Mouse (Mus musculus) brain, adult 2 months (tissue): ENCODE measurements around the gene Antxr1.

ENCODE experiments used
- DNase-seq: peaks from one replicate; pipeline ENCODE4 v3.0.0; 2011; ENCODE audit warnings: low read depth, low spot score

Gene Antxr1

DNA sequence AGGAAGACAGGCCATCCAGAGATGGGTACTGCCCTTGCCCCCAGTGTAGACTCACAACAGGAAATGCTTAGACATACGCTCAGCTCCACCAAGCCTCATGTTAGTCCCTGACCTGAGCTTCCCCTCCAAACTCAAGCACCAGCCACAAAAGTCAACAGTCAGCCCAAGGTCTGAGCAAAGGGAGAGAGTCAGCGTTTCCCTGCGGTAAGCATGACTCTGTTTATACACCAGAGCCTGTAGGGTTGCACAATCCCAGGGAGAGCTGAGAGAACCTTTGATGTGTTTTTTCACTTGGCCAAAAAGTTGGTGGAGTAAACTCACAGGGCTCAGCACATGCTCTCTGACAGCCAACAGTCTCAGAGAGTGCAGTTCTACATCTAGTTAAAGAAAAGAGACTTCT, 145.9 kb downstream of the Antxr1 start:
- no peak for DNase-seq

DNA sequence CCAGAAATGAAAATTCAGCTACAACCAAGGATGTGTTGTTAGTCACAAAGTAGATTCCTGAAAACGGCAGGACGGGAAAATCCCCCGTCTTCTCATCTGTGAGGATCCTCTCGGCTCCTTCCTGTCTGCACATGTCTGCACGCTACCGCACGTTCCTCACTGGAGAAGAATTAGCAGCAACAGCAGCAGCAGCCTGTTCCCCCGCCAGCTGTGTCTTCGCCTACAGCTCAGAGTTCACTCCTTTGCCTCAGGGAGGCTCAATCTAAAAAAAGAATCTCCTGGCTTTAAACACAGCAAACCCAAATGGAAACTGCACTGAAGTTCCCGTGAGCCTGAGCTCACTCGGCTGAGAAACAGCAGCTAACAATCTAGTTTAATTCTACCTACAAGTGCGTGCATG, 148.6 kb downstream of the Antxr1 start:
- peak; percentile 93 for DNase-seq

DNA sequence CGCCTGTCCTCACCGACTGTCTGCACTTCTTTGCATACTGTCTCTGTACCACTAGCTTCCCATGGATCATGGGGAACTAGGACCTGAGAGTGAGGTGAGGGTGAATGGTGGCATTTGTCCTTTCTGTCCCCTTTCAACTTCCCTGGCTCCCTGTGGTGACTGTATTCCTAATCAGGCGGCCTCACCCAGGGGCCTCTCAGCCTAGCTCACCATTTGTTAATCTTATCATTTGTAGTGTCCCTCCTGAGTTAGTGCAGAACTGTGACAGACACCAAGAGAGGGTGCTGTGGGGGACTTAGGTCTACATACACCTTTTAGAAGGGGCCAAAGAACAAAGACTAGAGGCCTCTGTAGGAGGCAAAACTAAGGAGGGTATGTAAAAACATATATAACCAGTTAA, 151.2 kb downstream of the Antxr1 start:
- no peak for DNase-seq

DNA sequence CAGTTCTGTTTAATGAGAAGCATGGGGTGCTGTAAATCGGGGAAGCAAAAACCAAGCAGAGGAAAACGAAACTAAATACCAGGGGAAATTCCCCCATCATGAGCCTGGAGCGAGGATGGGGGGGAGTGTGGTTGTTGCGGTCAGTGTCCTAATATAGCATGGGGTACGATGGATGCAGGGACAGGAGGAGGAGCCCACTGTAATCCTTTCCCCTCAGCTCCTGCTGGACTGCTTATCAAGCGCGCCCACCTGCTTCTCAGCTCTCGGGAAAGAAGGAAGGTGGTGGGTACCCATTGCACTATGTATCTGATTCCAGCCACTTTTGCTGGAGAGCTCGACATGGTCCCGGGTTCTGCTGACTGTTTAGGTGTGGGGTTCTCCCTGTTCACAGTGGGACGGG, 151.6 kb downstream of the Antxr1 start:
- no peak for DNase-seq

DNA sequence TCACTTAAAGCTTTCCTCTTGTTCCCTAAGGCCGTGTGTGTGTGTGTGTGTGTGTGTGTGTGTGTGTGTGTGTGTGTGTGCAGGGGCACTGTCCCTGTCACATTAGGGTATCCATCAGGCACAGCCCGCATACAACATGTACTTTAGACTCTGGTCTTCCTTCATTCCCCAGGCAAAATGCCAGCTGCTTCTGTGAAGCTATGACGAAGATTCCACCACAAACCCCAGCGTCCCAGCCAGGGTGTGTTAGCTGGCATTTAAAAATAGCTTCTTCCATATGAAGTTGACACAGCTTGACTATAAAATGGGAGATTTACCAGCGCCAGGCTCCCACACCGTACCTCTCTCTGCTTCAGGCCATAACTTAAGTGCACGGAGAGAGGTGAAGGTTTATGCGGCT, 152.5 kb downstream of the Antxr1 start:
- DNase-seq: peak; percentile 94

DNA sequence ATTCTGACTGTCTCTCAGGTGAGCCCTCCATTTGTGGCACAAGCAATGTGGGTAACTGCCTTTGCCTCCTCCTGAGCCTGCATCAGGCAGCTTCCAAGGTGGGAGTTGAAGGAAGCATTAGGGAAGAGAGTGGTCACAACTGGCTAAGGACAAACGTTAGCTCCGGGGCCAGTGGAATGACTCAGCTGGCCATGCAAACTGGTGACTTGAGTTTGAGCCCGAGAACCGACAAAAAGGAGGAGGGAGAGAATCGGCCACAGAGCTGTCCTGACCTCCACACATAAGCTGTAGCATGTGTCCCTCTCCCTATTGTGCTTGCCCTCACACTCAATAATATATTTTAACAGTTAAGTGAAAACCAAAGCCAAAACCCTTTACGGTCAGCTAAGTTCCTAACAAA, 152.9 kb downstream of the Antxr1 start:
- no peak for DNase-seq

DNA sequence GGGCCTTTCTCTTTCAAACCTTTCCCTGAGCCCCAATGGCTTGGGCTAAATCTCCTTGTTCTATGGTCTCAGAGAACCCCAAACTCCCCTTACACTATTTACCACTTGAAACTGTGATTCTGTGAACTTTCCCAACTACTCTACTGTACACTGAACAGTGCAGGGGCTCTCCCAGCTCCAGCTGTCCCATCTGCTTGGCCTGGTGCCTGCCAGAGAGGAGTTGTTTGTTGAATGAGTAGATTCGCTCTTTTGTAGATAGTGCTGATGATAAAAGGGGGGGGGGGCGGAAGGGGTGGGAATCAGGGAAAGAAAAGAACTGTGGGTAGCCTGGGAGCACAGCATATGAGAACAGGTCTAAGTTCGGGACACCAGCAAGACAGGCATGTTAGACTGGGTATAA, 164.2 kb downstream of the Antxr1 start:
- no peak for DNase-seq

DNA sequence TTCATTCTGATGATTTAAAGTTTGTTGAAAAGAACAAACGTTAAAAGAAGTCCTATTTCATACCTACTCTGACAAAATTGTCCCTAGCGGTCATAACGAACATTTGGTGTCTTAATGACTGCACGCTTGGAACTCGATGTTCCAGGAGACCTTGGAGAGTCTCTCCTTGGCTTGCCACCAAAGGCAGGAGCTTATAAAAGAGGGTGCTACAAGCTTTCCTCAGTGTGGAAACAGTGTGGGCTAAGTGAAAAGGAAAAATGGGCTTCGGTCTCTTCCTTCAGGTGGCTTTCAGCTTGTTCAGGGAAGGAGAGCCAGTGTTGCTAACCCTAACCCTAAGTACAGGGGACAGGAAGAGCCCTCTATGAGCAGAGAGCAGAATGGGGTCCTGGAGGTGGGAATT, 164.7 kb downstream of the Antxr1 start:
- DNase-seq: peak; percentile 71

DNA sequence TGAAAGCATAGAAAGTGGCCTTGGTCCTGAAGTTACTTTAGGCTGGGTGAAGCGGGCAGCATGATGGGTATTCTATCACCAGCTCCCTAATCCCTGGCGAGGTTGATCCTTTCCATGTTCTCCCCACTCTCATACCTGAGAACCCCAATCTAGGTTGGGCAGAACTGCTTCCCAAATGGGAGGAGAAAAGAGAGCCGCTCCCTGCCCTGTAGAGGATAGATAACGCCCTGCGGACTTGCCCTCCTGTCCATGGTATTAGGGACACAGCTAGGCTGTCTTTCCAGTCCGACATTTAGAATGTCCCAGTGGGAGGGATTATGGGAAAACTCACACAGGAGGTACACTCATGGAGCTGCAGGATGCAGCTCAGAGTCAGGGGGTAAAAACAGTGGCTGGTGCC, 165.3 kb downstream of the Antxr1 start:
- DNase-seq: no peak

DNA sequence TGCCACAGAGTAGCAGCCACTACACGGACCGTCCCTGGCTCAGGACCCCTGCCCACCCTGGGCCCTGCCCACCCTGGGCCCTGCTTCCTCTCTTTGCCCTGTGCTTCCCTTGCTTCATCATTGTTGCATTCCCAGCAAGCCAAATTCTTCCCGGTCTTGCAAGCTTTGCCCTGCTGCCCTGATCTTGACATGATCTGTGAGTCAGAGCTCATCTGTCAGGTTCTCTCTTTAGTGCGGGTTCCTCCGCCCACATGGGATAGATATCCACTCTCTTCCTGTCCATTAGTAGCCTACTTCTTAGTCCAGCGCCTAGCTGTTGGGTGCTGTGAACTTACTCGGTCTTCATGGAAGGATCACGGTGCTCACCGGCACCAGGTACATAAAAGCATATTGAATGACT, 167.6 kb downstream of the Antxr1 start:
- DNase-seq: no peak

DNA sequence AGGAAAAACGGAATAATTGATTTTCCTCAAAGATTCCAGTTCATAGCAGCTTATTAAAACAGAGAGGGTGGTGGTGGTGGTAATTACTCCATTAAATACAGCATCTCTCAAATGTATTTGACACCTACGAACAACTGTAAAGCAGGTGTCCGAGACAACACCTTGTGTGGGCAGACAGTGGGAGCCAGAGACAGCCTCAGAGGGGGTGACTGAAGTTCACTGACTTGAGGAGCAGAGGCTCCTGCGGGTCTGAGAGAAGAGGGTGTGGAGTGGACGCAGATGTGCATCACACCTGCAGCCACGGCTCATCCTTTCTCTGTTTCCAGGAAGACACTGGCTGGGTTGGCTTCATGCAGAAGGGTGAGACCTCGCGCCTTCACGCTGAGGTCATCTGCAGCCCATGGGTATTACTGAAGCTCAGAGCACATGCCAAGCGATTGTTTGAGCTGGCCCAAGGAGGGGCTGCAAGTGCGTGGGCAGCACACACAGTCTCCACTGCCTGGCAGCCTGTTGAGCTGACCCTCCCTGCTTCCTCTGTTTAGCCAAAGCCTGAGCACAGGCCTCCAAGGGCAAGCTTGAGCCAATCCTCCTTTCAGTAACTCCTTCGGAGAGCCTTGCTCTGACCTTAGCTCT, 168.8 kb downstream of the Antxr1 start:
- DNase-seq: no peak

DNA sequence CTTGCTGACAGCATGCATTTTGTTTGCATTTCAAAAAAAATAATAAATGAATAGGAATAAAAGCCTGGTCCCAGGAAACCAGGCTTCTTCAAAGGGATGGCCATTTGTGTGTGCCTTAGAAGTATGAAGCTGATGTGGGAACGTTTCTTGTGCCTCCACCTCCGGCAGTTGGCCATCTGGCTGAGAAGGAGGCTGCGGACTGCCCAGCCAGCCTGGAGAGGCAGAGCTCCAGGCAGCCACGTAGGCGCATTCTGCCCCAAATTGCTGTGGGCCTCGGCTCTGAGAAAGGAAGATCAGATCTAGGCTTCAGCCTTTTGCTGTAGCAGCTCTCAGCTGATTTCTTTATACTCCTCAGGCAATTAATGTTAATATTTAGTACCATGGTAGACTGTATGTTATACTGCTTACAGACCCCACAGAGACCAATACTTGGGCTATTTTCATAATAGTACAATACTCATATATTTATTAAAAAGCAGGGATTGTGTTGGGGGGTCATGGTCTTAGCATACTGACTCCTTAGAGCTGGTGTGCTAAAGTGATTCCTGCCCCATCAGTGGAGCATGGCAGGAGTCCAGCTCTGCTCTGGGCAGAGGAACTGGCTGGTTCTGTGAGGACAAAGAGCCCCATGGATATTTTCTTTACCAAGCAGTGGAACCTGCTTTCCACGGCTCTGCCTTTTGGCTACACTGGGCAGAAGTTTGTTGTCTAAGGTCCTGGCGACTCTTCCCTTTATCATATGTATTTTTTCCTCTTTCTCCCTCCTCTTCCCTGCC, 169.9 kb downstream of the Antxr1 start:
- DNase-seq: peak; percentile 74

DNA sequence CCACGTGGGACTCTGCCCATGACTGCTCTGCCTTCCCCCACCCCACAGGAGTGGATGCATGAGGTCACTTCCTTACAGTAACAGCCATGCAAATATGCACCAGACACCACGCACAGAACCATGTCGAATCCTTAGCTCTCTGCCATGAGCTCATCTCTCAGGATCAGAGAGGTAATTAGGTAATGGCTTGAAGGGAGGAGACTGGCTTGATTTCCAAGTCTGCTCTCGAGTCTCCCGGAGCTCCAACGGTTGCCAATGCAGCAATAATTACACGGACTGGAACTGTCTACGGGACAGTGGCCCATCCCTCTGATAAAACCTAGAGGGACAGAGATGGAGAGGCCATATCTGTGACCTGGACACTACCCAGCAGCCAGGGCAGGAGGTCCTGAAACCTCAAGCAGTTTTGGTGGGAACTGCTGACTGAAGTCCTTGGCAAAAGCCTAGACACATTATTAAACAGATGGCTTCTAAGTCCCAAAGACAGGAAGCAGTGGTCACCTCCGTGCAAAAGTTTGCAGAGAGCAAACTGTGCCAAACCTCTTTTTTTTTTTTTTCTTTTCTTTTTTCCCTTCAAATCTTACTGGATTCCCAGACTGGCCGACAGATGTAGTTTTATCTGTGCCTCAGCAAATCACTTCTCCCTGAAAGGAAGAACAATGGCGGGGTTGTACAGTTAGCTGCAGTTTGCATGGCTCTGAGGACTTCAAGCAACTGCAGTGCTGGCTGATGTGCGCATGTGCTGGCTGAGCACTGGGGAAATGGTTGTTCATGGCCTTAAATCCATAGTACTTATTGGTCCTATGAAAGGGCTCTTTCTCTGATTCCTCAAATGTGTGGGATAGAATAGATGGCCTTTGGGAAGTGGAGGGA, 174.0 kb downstream of the Antxr1 start:
- peak; percentile 37 for DNase-seq

DNA sequence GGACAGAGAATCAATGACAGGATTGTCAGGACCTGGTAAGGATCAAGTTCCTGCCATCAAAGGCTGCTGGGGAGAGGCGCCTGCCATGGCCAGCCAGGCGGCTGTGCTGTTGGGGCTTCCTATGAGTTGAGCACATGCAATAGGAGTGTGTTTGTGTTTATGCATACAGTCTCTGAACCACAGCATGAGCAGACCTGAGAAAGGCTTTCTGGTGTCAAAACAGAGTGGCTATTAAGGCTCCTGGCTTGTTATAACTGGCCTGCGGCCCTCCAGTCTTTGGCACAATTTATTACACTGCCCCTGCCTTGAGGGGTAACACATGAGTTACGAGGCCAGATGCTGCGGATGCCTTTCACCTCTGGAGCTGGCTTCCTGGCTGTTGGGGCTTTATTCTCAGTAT, 175.4 kb downstream of the Antxr1 start:
- no peak for DNase-seq

DNA sequence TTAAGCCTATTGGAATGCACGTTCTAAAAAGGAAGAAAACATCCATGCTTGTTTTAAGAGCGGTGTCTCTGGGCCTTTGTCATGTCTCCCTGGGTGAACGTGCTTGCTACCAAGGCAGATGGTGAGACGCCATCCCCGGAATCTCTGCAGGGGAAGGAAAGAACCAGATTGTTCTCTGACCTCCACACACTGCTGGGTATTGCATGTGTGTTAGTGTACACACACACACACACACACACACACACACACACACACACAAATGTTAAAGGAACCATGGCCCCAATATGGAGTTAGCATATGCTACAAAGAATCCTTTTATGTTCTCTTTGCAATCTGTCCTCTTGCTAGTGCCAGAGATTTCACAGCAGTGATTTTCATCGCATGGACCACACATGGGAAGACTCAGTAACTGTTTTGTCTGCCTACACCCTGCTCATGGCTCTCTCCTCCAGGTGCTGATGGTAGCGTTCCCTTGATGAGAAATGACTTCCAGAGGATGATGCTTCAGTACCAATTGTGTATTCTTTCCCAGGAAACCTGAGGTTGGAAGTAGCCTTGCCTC, 177.5 kb downstream of the Antxr1 start:
- DNase-seq: peak; percentile 64

DNA sequence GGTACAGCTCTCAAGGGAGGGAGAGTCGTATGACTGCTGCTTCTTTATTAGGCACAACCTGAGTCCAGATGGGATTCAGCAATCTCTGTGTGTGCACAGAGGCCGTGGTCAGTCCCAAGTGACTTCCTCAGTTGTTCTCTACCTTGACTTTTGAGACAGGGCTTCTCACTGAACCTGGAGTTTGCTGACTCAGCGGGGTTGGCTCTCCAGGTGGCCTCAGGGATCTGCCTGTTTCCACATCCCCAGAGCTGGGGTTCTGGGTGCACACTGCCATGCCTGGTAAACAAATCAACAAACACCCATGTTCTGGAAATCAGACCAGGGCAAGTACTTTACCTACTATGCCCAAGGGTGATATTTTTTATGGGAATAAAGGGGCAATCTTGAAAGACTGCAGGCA, 181.8 kb downstream of the Antxr1 start:
- no peak for DNase-seq

DNA sequence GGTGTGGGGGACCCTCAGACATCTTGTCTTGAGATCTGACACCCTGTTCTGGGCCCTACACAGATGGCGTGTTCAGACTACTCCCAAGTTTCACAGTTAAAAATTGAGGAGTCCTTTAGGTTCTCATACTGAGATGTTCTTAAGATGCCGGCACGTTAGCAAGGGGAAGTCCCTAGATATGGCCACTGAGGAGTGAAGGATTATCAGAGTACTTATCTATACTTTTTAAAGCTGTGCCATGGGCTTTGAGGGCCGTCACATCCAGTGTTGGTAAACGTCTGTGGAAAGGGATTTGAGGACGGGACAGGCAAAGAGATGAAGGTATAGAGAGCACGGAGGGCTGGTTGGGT, 182.4 kb downstream of the Antxr1 start:
- no peak for DNase-seq

DNA sequence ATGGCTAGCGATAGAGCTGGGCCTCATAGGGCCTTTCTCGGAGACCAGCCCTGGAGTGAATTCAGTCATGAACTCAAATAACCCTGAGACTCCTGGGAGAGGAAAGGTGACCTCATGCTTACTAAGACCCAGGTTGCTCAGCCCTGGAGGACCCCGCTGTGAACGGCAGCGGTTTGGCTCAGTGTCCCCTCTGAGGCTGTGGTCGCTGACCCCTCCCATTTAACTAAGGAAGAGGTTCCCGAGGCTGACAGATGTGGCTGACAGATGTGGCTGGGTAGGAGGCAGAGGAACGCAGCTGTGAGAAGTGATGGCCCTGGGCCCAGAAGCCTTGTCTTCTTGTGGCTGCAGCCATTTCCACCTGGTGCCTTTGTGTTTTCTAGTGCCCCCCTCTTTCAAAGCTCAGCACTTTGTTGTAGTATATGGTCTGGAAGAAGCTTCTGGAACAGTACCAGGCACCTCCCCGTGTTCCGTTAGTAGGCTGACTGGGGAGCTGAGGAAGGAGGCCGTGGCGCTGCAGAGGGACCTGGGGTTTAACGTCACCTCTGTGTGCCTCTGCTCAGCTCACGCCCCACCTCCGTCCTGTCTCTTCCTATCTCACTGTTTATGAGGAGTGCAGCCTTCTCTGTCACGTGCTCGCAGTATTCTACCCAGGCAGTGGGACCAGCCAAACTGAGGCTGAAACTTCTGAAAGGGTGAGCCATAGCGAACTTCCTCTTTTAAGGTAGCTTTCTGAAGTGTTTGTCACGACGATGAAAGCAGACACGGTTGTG, 183.0 kb downstream of the Antxr1 start:
- no peak for DNase-seq

DNA sequence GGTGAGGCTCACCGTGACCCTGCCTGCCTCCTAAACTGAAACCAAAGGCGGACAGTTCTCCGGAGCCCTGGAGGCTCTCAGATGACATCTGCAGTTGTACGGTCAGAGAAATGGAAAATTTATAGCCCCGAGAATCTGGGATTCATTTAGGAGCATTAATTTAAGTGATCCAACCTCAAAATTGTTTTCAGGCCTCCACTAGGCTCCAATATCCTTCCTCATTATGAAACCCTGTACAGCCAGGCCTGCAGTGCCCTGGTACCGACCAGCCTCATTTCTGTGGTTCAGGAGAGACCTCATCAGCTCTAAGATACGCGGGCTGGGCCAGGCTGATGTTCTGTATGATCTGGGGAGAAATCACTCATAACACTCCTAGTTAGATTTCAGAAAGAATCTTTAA, 184.2 kb downstream of the Antxr1 start:
- DNase-seq: no peak

DNA sequence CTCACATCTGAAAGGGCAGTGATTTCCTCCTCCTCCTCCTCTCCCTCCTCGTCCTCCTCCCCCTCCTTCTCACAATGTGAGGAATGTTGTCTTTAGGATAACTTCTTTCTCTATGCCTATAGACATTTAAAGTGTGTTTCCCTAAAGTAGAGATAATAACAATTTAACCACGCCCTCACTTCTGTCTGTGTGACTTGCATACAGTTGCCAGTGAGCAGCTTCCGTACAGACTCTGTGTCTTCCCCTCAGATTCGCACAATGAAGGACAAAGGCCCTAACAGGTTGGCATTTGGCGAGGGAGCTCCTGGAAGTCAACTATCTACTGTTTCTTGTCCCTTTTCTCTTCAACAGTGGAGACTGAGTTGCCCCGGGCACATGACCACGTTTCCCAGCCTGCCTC, 185.2 kb downstream of the Antxr1 start:
- DNase-seq: no peak

DNA sequence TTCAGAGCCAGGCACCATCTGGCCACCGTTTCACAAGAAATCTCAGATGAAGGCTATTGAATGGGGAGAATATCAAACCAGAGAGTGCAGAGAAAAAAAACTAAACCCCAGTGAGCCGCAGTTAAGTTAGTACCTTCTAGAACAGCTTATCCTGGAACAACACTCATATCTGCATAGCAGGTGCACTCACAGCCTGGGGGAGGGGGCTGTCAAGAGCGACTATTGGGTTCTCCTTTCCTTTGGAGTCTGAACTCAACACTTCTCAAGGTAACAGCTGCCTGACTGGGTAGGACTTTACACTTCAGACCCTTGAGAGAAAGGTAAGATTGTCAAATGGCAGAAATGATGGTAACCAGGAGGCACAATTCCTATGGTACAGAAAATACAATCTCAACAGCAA, 187.7 kb downstream of the Antxr1 start:
- no peak for DNase-seq

DNA sequence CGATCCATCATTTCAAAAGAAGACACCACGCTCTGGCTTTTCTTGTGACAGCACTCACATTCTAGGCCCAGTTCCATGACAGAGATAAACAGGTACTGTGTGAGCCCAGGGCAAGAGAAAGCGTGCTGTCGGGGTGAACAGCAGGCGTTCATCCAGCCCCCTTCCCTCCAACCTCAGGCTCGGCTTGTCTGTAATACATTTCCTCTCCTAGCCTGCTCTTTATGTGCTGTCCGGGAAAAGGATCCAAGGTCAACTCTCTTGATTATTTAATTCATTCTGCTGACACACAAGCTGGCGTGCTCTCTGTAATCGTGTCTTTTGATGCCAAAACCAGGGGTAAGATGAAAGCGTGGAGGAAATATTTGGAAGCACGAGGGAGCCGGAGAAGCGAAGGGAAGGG, 192.0 kb downstream of the Antxr1 start:
- DNase-seq: no peak
